Mouse (Mus musculus): Measurements from ENCODE around the gene Themis. TPM values are rescaled to one million over a fixed set of nuclear protein-coding genes. Genes with fewer than 3 reads are reported as not detected.

Themis gene
- polyA plus RNA-seq (2014; fragmentation: Illumina TruSeq; extraction: RNeasy Lipid Tissue Mini Kit (QIAGEN cat#74804); ENCODE audit: low read depth, low replicate concordance) = 0.42 TPM

GRCm38 (mm10) chr10:28668261-28668660 is at the start of gene Themis:
TSS of gene Themis (plus strand) at chr10:28668360.

Measured in liver, adult 10 weeks (tissue).